Mouse (Mus musculus): ENCODE measurements around the gene Olfr314. TPM values are rescaled to one million over a fixed set of nuclear protein-coding genes. Genes with fewer than 3 reads are reported as not detected.

The Olfr314 gene
- not detected for total RNA-seq (2023)

DNA sequence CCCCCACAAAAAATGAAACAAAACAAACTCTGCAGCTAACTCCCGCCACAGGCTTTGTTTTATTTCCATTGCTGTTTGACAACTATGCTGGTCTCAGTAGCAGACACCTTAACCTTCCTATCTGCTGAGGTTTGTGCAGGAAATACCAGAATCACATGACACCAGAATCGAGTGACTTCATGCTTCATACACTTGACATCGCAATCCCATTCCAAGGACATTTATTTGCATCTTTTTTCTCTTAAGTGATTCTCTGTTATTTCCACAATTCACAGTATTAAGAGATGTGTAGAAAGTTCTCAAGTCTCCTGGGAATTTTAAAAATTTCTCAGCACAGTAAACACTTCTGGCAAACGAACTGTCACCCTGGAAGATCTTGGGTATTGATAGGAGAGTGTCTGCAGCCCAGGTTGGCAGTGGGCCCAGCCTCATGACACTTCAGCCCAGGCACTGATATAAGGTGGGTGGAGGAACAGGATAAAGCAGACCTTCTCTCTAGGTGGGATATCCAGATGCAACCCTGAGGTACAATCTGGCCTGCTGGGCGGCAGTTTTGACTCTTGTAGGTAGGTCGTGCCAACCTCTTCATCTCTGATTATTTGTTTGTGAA, at the start of gene Olfr314:
Gene Olfr314 (plus strand): TSS at position 473 of the 610 bp plus-strand sequence.

DNA sequence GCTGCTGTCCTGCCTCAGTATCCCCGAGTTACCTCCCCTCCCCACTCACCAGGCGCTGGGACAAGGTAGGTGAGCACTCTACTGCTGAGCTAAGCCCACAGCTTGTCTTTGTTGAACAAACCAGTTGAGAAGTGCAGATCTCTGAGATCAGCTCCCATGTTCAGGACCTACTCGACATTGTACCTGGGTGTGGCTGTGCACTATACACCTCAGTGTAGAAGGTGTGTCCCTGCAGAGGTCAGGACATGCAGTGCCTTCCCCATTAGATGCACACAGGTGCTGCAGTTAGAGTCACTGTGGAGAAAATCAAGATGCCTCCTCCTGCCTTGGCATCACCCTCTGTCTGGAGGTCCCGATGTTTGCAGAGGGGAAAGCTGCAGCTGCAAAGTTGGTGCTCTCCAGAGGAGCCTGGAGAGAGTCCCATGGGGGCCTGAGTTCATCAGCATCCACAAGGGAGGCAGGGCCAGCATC, 43.9 kb upstream of the Olfr314 start, which contains the start of gene Olfr317:
Gene Olfr317 (minus strand): TSS at position 421 of the 471 bp plus-strand sequence.

DNA sequence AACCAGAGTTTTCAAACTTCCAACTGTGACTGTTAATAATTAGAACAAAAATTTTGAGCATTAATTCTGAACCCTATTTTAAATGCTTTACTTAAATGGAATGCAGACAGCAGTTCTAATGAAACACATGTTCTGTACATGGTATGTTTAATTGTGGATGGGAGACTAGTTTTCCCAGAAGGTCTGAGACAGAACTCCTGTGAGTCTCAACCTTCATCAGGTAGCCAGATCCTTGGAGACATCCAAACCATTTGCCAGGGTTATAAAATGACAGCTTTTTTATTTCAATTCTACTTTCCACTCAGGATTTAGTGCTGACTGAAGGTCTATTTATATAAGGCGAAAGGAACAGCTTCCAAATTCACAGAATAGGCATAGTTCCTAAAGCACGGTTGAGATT, 30.3 kb upstream of the Olfr314 start, which contains the start of gene Olfr316:
Gene Olfr316 (plus strand): TSS at position 301 of the 400 bp plus-strand sequence.

DNA sequence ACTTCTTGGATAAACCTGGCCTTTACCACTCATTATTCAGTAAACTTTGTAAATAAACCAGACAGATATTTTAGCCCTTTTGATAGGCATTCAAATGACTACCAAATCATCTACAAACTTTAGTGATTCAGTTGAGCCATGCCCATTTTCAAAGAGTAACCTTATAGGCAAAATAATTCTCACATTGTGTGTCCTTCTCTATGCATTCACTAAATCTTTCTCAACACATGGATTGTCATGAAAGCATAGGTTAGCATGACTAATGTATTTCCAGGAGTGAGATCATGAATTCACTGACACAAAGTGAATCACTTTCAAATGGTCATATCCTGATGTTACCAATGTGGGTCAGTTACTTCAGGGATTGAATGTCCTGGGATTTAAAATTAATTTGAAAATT, 9.9 kb upstream of the Olfr314 start, which contains the start of gene Olfr315:
Gene Olfr315 (plus strand): TSS at position 301 of the 400 bp plus-strand sequence.

GRCm38 (mm10) chr11:58801558-58802228, 18.9 kb downstream of the Olfr314 start, which contains the start of gene Fam183b:
TSS of gene Fam183b (minus strand) at chr11:58801960.

GRCm38 (mm10) chr11:58814700-58815099, 31.9 kb downstream of the Olfr314 start, which contains the start of gene Olfr313:
TSS of gene Olfr313 (plus strand) at chr11:58815000.

DNA sequence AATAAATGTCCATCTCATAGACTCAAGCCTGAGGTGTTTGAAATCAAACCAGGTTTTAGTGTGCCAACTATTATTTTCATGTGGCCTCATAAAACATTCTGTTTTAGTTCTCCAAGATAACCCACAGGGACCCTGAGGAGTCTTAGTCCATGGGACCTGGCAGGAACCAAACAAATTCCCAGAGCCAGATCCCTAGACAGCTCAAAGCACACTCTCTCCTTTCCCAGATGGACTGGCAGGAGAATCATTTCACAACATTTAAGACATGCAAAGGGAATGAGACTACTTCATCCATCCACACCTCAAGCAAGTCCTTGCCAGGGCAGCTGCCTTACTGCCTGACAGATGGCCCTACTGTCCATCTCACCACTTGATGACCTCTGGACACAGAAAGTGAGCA, 46.2 kb downstream of the Olfr314 start, which contains the start of gene Olfr312:
Gene Olfr312 (plus strand): TSS at position 301 of the 400 bp plus-strand sequence.

Other genes starting within 250 kb of the Olfr314 start
- not detected for gene Olfr330, start 248.1 kb upstream of the Olfr314 start, total RNA-seq (2023)
- gene Olfr329-ps, start 236.5 kb upstream of the Olfr314 start, total RNA-seq (2023), result not detected
- under 1 TPM in 1 of 2 experiments, not detected in 1; 0.15 TPM for gene Olfr328, start 227.3 kb upstream of the Olfr314 start, total RNA-seq (2023)
- gene Olfr224, start 212.4 kb upstream of the Olfr314 start, total RNA-seq (2023), result not detected
- gene Olfr325, start 205.2 kb upstream of the Olfr314 start, total RNA-seq (2023), result not detected
- gene Olfr324, start 187.8 kb upstream of the Olfr314 start, total RNA-seq (2023), result not detected
- not detected for gene 2210407C18Rik, start 166.9 kb upstream of the Olfr314 start, total RNA-seq (2023)
- not detected for gene Olfr323, start 152.5 kb upstream of the Olfr314 start, total RNA-seq (2023)
- gene Trim58, start 142.5 kb upstream of the Olfr314 start, total RNA-seq (2023), result 1 to 10 TPM; 1.4 to 2.2 TPM
- under 1 TPM in 1 of 2 experiments, not detected in 1; 0.11 TPM for gene Olfr322, start 124.2 kb upstream of the Olfr314 start, total RNA-seq (2023)
- gene Olfr320, start 101.9 kb upstream of the Olfr314 start, total RNA-seq (2023), result not detected
- not detected for gene Olfr319, start 83.8 kb upstream of the Olfr314 start, total RNA-seq (2023)
- under 1 TPM; 0.15 TPM for gene Olfr318, start 58.9 kb upstream of the Olfr314 start, total RNA-seq (2023)
- gene Olfr317, start 43.7 kb upstream of the Olfr314 start, total RNA-seq (2023), result not detected
- gene Olfr316, start 30.2 kb upstream of the Olfr314 start, total RNA-seq (2023), result not detected
- not detected for gene Olfr315, start 9.8 kb upstream of the Olfr314 start, total RNA-seq (2023)
- gene Fam183b, start 19.0 kb downstream of the Olfr314 start, total RNA-seq (2023), result not detected
- not detected for gene Olfr313, start 32.0 kb downstream of the Olfr314 start, total RNA-seq (2023)
- not detected for gene Olfr312, start 46.3 kb downstream of the Olfr314 start, total RNA-seq (2023)
- gene Olfr311, start 56.3 kb downstream of the Olfr314 start, total RNA-seq (2023), result not detected
- gene Gm12258, start 64.2 kb downstream of the Olfr314 start, total RNA-seq (2023), result 1 to 10 TPM; 1.4 to 2.1 TPM
- 1 to 10 TPM; 2.7 to 4.3 TPM for gene 2810021J22Rik, start 84.3 kb downstream of the Olfr314 start, total RNA-seq (2023)
- gene Zfp39, start 121.3 kb downstream of the Olfr314 start, total RNA-seq (2023), result 1 to 10 TPM; 5.1 to 5.8 TPM
- gene Btnl10, start 135.0 kb downstream of the Olfr314 start, total RNA-seq (2023), result 10 to 100 TPM; 11.5 to 17.4 TPM
- gene Rnf187, start 156.0 kb downstream of the Olfr314 start, total RNA-seq (2023), result 10 to 100 TPM; 55.9 to 58.3 TPM
- gene Hist3h2ba, start 166.0 kb downstream of the Olfr314 start, total RNA-seq (2023), result 10 to 100 TPM; 30.3 to 38.9 TPM
- 10 to 100 TPM; 68.3 to 79.0 TPM for gene Hist3h2a, start 171.7 kb downstream of the Olfr314 start, total RNA-seq (2023)
- not detected for gene Trim17, start 171.7 kb downstream of the Olfr314 start, total RNA-seq (2023)
- 10 to 100 TPM; 59.7 to 67.0 TPM for gene Trim11, start 195.1 kb downstream of the Olfr314 start, total RNA-seq (2023)